In the genomic region with DNA sequence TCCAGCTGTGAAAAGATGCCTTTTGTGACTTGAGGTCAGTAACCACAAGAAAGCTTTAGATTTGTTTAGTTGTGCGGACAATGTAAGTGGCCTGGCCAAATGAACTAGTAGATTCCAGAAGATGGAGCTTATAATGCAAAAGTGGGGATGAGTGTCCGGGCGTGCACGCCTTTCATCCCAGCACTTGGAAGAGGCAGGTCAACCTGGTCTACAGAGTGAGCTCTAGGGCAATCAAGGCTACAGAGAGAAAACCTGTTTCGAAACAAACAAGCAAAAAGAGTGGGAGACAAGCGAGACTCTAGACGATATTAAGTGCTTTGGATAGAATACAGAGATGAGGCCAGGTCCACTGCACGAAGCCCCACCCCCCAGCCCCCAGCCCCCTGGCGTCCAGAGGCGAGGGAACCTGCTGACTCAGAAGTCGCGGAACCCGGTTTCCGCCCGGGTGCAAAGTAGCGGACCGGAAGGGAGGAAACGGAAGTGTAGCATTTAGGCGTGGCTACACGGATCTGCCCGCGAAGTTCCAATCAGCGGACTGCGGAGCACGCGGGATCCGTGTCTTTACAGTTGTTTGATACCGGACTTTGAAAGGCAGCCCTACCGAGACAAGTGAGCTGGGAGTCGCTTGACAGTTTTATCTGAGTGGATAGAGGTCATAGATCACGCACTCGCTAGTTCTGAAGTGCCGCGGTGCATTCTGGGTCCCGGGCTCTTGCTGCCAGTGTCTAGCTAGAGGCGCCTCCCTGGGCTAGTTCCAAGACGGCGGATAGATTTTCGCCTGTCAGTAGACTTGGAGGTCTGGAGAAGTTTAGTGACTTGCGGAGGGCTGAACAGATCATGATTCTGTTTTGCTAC, we compare ENCODE assay signal across 8 mouse cellular contexts. TPM values are rescaled to one million over a fixed set of nuclear protein-coding genes. Genes with fewer than 3 reads are reported as not detected.
A peak's percentile ranks its signal among the peaks of the same experiment; 100 is the strongest.
DNase-seq lines count a peak whose midpoint lies in the region; ATAC-seq lines count a peak whose summit lies in the region.

Gene Rtel1, plus strand, starts transcription at position 492 of the 855 bp plus-strand sequence.

- no peaks in the 10 kb centered on the region for H3K9me3 ChIP-seq in hindbrain, embryonic 15.5 days

- H3K36me3 ChIP-seq in hindbrain, embryonic 15.5 days = peaks cover 23% of the 10 kb centered on the region
- peaks cover 10% of the 10 kb centered on the region; the same call in 1 of the 2 replicates for H3K36me3 ChIP-seq in macrophage (ENCODE audit: inconsistent target)

- DNase-seq in R1 (ENCODE audit: low read depth, low spot score) = peak; percentile 95
- peak; percentile 87 to 88 for DNase-seq in cerebellum, postnatal 25 days
- DNase-seq in frontal cortex, postnatal 36 days (ENCODE audit: low spot score in 2 of 2) = peak; percentile 80 to 85
- peak; percentile 55 for DNase-seq in left cerebral cortex, adult 11 months (ENCODE audit: low spot score)
- DNase-seq in right cerebral cortex, adult 18-20 months = peak; percentile 86
- peak; percentile 35 for DNase-seq in urinary bladder, postnatal 10 days (ENCODE audit: low spot score)

- no peaks in the 10 kb centered on the region; the same call in 1 of the 2 replicates for H3K27me3 ChIP-seq in hindbrain, embryonic 15.5 days

- H3K79me2 ChIP-seq in macrophage (ENCODE audit: inconsistent target) = no peaks in the 10 kb centered on the region

- H3K27ac ChIP-seq in hindbrain, embryonic 15.5 days (replicated peaks) = peak within 1 kb of the TSS; percentile 81
- H3K27ac ChIP-seq in macrophage = peak within 1 kb of the TSS; percentile 61

- peak within 1 kb of the TSS; percentile 58 for H3K9ac ChIP-seq in hindbrain, embryonic 15.5 days

- peak within 1 kb of the TSS; percentile 80 for H3K4me3 ChIP-seq in hindbrain, embryonic 15.5 days
- peak within 1 kb of the TSS; percentile 67 for H3K4me3 ChIP-seq in macrophage (ENCODE audit: inconsistent target)

- peaks cover 22% of the 10 kb centered on the region for H3K4me1 ChIP-seq in hindbrain, embryonic 15.5 days (replicated peaks)

- peak; percentile 92 for ATAC-seq in hindbrain, embryonic 15.5 days (ENCODE audit: low FRiP score, low read depth)

- H3K4me2 ChIP-seq in hindbrain, embryonic 15.5 days = peak within 1 kb of the TSS; percentile 82

- 6% methylated on average over 40 of the region's 40 CpGs for WGBS in hindbrain, embryonic 15.5 days
- 4% methylated on average over 40 of the region's 40 CpGs for WGBS in macrophage (ENCODE audit: missing documents)

RNA-seq across cellular contexts. Expression of gene Rtel1, which starts in this region (rescaled TPM):
- 40.6 and 44.4 TPM in 2 replicates for polyA plus RNA-seq in hindbrain, embryonic 15.5 days (2015; fragmentation: Nextera tagmentation; extraction: Ambion mirVana)
- 10 to 100 TPM; 26.1 to 96.4 (median 60.6) TPM for total RNA-seq in macrophage (2018; cell fraction: chromatin; rRNA removed)
- 1 to 10 TPM; 2.9 to 8.1 (median 4.3) TPM for total RNA-seq in macrophage (2018; cell fraction: cytosol; rRNA removed)
- total RNA-seq in macrophage (2018; cell fraction: nucleus; rRNA removed) = 10 to 100 TPM in 25 of 26 experiments, 1 to 10 TPM in 1; 9.9 to 80.6 (median 30.5) TPM
- 4.9 to 9.2 TPM (median 5.3 TPM) in 3 replicates for polyA plus RNA-seq in macrophage (2018)

Comparison
In these comparisons a context has a peak if more than half of its experiments do, and no peak if none do; other contexts are left out.
1. Peak in every context shown above with its lines: DNase-seq, ATAC-seq, H3K4me3 ChIP-seq and H3K27ac ChIP-seq.
2. DNase-seq: peak in every context shown above with its lines; median percentile 95 in R1; 88 in cerebellum, postnatal 25 days; 86 in right cerebral cortex, adult 18-20 months; 82 in frontal cortex, postnatal 36 days; 55 in left cerebral cortex, adult 11 months; 35 in urinary bladder, postnatal 10 days.